Mouse (Mus musculus) brain, embryonic 14.5 days (tissue): Measurements from ENCODE around the gene Apeh.

ENCODE experiments used
- CTCF ChIP-seq: fragments of 200-500 bp; IDR thresholded peaks from 2 replicates; pipeline ENCODE4 v1.5.1; 2012; ENCODE audit warnings: inconsistent platforms, mild to moderate bottlenecking, moderate library complexity, borderline replicate concordance; ENCODE audit not compliant: insufficient read depth, insufficient read length; ENCODE audit errors: extremely low read depth
- POLR2A ChIP-seq: fragments of 200-500 bp; IDR thresholded peaks from 2 replicates; pipeline ENCODE4 v1.6.1; 2012; ENCODE audit warnings: mild to moderate bottlenecking, inconsistent platforms, borderline replicate concordance; ENCODE audit not compliant: poor library complexity, insufficient read depth, insufficient read length, severe bottlenecking; ENCODE audit errors: extremely low read depth

- TF ChIP-seq CTCF (peak; percentile 24; the same call in 1 of the 2 replicates), POLR2A (no peak)
Measured at GRCm38 (mm10) chr9:108044751-108045492, 49.5 kb downstream of the Apeh start.
